Mouse (Mus musculus): ENCODE results near the gene Slc27a5. TPM values are rescaled to one million over a fixed set of nuclear protein-coding genes. Genes with fewer than 3 reads are reported as not detected.

Slc27a5 gene
- polyA plus RNA-seq, 1 experiment from 2014 or later: 0.46 TPM

Other genes with a start within 250 kb of the Slc27a5 start
- gene Zscan18, start 194.6 kb downstream of the Slc27a5 start, polyA plus RNA-seq (2016; fragmentation: Nextera tagmentation; extraction: Ambion mirVana): 11.5 and 13.6 TPM in 2 replicates
- 25.5 and 26.4 TPM in 2 replicates for gene Zfp329, start 179.3 kb downstream of the Slc27a5 start, polyA plus RNA-seq (2016; fragmentation: Nextera tagmentation; extraction: Ambion mirVana)
- gene Zfp110, start 163.4 kb downstream of the Slc27a5 start, polyA plus RNA-seq (2016; fragmentation: Nextera tagmentation; extraction: Ambion mirVana): 27.4 and 32.4 TPM in 2 replicates
- gene Zfp128, start 117.0 kb downstream of the Slc27a5 start, polyA plus RNA-seq (2016; fragmentation: Nextera tagmentation; extraction: Ambion mirVana): 6.1 and 6.7 TPM in 2 replicates
- 12.0 and 12.5 TPM in 2 replicates for gene Zscan22, start 100.4 kb downstream of the Slc27a5 start, polyA plus RNA-seq (2016; fragmentation: Nextera tagmentation; extraction: Ambion mirVana)
- gene Rps5, start 75.9 kb downstream of the Slc27a5 start, polyA plus RNA-seq (2016; fragmentation: Nextera tagmentation; extraction: Ambion mirVana): 583 and 619 TPM in 2 replicates
- gene Rnf225, start 70.8 kb downstream of the Slc27a5 start, polyA plus RNA-seq (2016; fragmentation: Nextera tagmentation; extraction: Ambion mirVana): 0.37 and 0.62 TPM in 2 replicates
- gene Zfp324, start 32.4 kb downstream of the Slc27a5 start, polyA plus RNA-seq (2016; fragmentation: Nextera tagmentation; extraction: Ambion mirVana): 11.6 and 12.1 TPM in 2 replicates
- gene Zfp446, start 20.3 kb downstream of the Slc27a5 start, polyA plus RNA-seq (2016; fragmentation: Nextera tagmentation; extraction: Ambion mirVana): 12.8 and 13.5 TPM in 2 replicates
- 382 and 393 TPM in 2 replicates for gene Trim28, start 922 bp upstream of the Slc27a5 start, polyA plus RNA-seq (2016; fragmentation: Nextera tagmentation; extraction: Ambion mirVana)
- 31.8 and 39.9 TPM in 2 replicates for gene Zbtb45, start 11.8 kb upstream of the Slc27a5 start, polyA plus RNA-seq (2016; fragmentation: Nextera tagmentation; extraction: Ambion mirVana)
- gene Chmp2a, start 36.6 kb upstream of the Slc27a5 start, polyA plus RNA-seq (2016; fragmentation: Nextera tagmentation; extraction: Ambion mirVana): 150 and 151 TPM in 2 replicates
- gene Ube2m, start 40.1 kb upstream of the Slc27a5 start, polyA plus RNA-seq (2016; fragmentation: Nextera tagmentation; extraction: Ambion mirVana): 206 and 215 TPM in 2 replicates
- 4.8 and 4.9 TPM in 2 replicates for gene Mzf1, start 56.6 kb upstream of the Slc27a5 start, polyA plus RNA-seq (2016; fragmentation: Nextera tagmentation; extraction: Ambion mirVana)
- not detected in 2 replicates for gene Vmn1r85, start 97.0 kb upstream of the Slc27a5 start, polyA plus RNA-seq (2016; fragmentation: Nextera tagmentation; extraction: Ambion mirVana)
- gene Vmn1r86, start 121.7 kb upstream of the Slc27a5 start, polyA plus RNA-seq (2016; fragmentation: Nextera tagmentation; extraction: Ambion mirVana): not detected in 2 replicates
- not detected in 2 replicates for gene Vmn1r87, start 142.0 kb upstream of the Slc27a5 start, polyA plus RNA-seq (2016; fragmentation: Nextera tagmentation; extraction: Ambion mirVana)
- gene Vmn1r88, start 161.4 kb upstream of the Slc27a5 start, polyA plus RNA-seq (2016; fragmentation: Nextera tagmentation; extraction: Ambion mirVana): not detected in 2 replicates
- gene Vmn1r89, start 214.8 kb upstream of the Slc27a5 start, polyA plus RNA-seq (2016; fragmentation: Nextera tagmentation; extraction: Ambion mirVana): not detected in 2 replicates

Measured in neural tube, embryonic 12.5 days (tissue).